Mouse (Mus musculus): ENCODE data around the gene Dpysl4.

DNA sequence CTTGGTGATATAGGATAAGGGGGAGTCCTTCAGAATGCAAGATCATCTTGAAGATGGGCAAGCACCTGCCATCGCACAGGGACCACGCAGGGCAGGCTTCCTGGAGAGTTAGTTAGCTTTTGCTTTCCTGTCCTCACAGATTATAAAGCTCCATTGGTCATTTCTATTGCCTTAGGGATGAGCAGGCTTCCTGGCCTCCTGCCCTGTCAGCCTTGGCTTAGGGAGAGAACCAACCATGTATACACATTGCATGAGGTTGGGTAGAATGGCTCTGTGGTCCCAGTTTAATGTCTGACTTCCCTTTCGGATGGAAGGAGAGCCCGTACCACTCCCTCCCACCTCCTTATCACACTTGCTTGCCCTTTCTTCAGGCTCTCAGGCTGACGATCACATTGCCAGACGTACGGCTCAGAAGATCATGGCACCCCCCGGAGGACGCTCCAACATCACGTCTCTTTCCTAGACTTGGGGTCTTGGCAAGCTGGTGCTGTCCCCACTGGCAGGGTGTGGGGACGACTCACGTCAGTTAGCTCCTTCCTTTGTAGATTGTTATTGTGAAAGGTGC lies 14.8 kb downstream of the Dpysl4 start:
- TF ChIP-seq POLR2A (IDR thresholded peaks at IDR 0.05; ENCODE audit: low read depth, low read length) (no peak), CTCF (IDR thresholded peaks at IDR 0.05; ENCODE audit: extremely low read depth, insufficient read length, insufficient replicate concordance, low read depth, low read length) (no peak)
